Mouse (Mus musculus): ENCODE measurements around the gene Gripap1. TPM values are rescaled to one million over a fixed set of nuclear protein-coding genes. Genes with fewer than 3 reads are reported as not detected.

Gripap1 gene
- total RNA-seq (2023) = 100 to 1,000 TPM; 135 to 144 TPM

DNA sequence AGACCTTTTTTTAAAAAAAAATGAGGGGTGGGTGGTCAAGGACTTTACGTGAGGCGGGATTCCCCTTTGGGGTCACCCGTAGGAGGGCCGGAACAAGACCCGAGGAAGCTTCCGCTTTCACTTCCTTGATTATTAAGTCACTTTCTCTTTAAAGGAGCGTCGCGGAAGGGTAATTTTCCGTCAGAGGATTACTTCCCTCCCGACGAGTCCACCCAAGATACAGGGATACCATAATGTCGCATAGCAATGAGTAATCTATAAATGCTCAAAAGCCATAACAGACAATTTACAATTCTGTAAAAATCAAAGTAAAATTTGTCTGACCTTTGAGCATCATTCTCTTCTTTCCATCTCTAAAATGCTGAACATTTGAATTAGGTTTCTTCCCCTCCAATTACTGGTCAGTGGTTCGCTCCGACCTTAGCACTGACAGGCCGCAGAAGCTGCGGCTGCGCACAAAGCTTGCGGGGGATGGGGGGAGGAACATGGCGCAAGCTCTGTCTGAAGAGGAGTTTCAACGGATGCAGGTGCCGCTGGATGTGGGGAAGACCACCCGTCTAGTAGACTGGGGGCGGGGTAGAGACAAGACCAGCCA lies at the start of gene Gripap1:
TSS of gene Gripap1 (plus strand) at position 224 of the 595 bp plus-strand sequence.

DNA sequence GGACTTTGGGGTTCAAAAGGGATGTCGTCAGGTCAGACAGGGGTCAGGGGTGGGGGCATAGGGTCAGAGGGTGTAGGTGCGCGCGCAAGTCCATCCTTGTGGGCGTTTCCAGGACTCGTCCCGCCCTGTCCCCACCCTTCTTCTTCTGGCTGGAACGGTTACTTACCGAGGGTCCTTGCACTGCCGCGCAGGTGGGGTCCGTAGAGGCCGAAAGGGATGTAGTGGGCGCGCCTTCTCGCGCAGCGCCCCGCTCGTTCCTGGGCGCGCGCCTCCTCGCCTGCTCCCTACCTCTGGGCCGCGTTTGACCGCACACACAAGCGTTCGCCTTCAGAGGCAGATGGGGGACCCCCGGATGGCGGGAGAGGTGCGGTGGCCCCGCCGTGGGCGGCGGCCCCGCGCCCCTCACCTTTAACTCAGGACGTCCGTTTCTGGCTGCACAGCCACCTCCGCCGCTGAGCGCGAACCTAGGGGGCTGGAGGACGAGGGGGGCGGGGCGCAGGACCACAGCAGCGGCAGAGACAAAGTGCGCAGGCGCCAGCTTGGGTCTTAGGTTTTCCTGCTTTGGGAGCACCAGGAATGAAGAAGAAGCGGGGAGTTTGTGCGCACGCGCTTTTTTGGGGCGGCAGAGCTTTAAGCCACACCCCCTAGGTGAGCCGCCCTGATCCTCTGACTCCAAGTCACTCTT lies 39.0 kb upstream of the Gripap1 start, which contains the start of gene Ccdc120:
TSS of gene Ccdc120 (minus strand) at position 474 of the 685 bp plus-strand sequence.

GRCm38 (mm10) chrX:7762137-7762920 lies 27.2 kb upstream of the Gripap1 start, which contains the start of gene Tfe3:
TSS of gene Tfe3 (plus strand) at chrX:7762560.

GRCm38 (mm10) chrX:7821865-7822779 lies 32.6 kb downstream of the Gripap1 start, which contains the start of gene Kcnd1:
TSS of gene Kcnd1 (plus strand) at chrX:7822289.

GRCm38 (mm10) chrX:7841163-7842162 lies 51.9 kb downstream of the Gripap1 start, which contains the start of gene Otud5:
TSS of gene Otud5 (plus strand) at chrX:7841364.

Other genes starting within 250 kb of the Gripap1 start
- gene Foxp3, start 216.1 kb upstream of the Gripap1 start, total RNA-seq (2023) = under 1 TPM in 1 of 2 experiments, not detected in 1; 0.58 TPM
- 1 to 10 TPM; 1.3 to 1.6 TPM for gene Ppp1r3f, start 215.5 kb upstream of the Gripap1 start, total RNA-seq (2023)
- gene Ccdc22, start 184.2 kb upstream of the Gripap1 start, total RNA-seq (2023) = 10 to 100 TPM; 17.3 to 20.8 TPM
- under 1 TPM; 0.24 to 0.49 TPM for gene Cacna1f, start 182.7 kb upstream of the Gripap1 start, total RNA-seq (2023)
- gene Syp, start 151.3 kb upstream of the Gripap1 start, total RNA-seq (2023) = 1 to 10 TPM; 1.3 to 2.0 TPM
- gene Prickle3, start 132.5 kb upstream of the Gripap1 start, total RNA-seq (2023) = 10 to 100 TPM; 39.8 to 50.1 TPM
- gene Plp2, start 118.4 kb upstream of the Gripap1 start, total RNA-seq (2023) = 100 to 1,000 TPM; 469 to 499 TPM
- gene Magix, start 108.5 kb upstream of the Gripap1 start, total RNA-seq (2023) = under 1 TPM; 0.27 to 0.35 TPM
- gene Gpkow, start 92.6 kb upstream of the Gripap1 start, total RNA-seq (2023) = 10 to 100 TPM; 30.3 to 38.9 TPM
- gene Wdr45, start 75.4 kb upstream of the Gripap1 start, total RNA-seq (2023) = 10 to 100 TPM; 46.7 to 57.0 TPM
- gene Gm45208, start 67.5 kb upstream of the Gripap1 start, total RNA-seq (2023) = not detected
- gene Praf2, start 61.3 kb upstream of the Gripap1 start, total RNA-seq (2023) = 1 to 10 TPM; 3.8 to 5.6 TPM
- gene Ccdc120, start 38.9 kb upstream of the Gripap1 start, total RNA-seq (2023) = under 1 TPM in 1 of 2 experiments, not detected in 1; 0.18 TPM
- 10 to 100 TPM; 63.8 to 76.2 TPM for gene Tfe3, start 27.2 kb upstream of the Gripap1 start, total RNA-seq (2023)
- 1 to 10 TPM; 1.3 to 5.8 TPM for gene Kcnd1, start 32.5 kb downstream of the Gripap1 start, total RNA-seq (2023)
- gene Otud5, start 51.6 kb downstream of the Gripap1 start, total RNA-seq (2023) = 100 to 1,000 TPM; 115 to 130 TPM
- gene Pim2, start 88.5 kb downstream of the Gripap1 start, total RNA-seq (2023) = 1 to 10 TPM; 4.4 to 5.6 TPM
- gene Slc35a2, start 94.3 kb downstream of the Gripap1 start, total RNA-seq (2023) = 10 to 100 TPM; 15.6 to 23.7 TPM
- 10 to 100 TPM; 37.7 to 43.9 TPM for gene Pqbp1, start 109.5 kb downstream of the Gripap1 start, total RNA-seq (2023)
- 10 to 100 TPM; 48.6 to 57.2 TPM for gene Timm17b, start 109.6 kb downstream of the Gripap1 start, total RNA-seq (2023)
- gene Gm10491, start 118.1 kb downstream of the Gripap1 start, total RNA-seq (2023) = not detected
- gene Gm10490, start 119.8 kb downstream of the Gripap1 start, total RNA-seq (2023) = not detected
- not detected for gene Pcsk1n, start 130.1 kb downstream of the Gripap1 start, total RNA-seq (2023)
- gene Eras, start 138.8 kb downstream of the Gripap1 start, total RNA-seq (2023) = not detected
- 10 to 100 TPM in 1 of 2 experiments, 1 to 10 TPM in 1; 8.4 to 10.1 TPM for gene Hdac6, start 158.1 kb downstream of the Gripap1 start, total RNA-seq (2023)
- gene Gata1, start 188.3 kb downstream of the Gripap1 start, total RNA-seq (2023) = 10 to 100 TPM in 1 of 2 experiments, 1 to 10 TPM in 1; 4.3 to 12.0 TPM
- not detected for gene Glod5, start 228.7 kb downstream of the Gripap1 start, total RNA-seq (2023)